Mouse (Mus musculus): ENCODE results near the gene Gm42791.

The Gm42791 gene

GRCm38 (mm10) chr5:148976876-148977275 lies 18.1 kb downstream of the Gm42791 start:
- DNase-seq, result no peak

DNA sequence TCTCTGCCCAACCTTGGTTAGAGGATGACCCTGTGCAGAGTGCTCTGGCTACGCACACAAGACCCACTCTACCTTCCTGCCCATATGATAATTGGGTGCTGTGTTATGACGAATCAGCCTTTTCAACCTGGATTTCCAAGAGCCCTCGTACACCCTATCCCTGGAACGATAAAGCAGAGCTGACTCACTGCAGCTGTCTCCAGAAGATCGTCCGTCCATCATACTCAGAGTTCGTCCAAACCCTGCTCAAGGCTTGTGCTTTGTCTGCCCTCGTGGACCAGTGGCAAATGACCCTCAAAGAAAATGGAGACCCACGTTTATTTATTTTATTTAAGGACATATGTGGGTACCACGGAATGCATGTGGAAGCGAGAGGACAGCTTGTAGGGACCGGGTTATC lies 19.9 kb downstream of the Gm42791 start:
- DNase-seq, result no peak

DNA sequence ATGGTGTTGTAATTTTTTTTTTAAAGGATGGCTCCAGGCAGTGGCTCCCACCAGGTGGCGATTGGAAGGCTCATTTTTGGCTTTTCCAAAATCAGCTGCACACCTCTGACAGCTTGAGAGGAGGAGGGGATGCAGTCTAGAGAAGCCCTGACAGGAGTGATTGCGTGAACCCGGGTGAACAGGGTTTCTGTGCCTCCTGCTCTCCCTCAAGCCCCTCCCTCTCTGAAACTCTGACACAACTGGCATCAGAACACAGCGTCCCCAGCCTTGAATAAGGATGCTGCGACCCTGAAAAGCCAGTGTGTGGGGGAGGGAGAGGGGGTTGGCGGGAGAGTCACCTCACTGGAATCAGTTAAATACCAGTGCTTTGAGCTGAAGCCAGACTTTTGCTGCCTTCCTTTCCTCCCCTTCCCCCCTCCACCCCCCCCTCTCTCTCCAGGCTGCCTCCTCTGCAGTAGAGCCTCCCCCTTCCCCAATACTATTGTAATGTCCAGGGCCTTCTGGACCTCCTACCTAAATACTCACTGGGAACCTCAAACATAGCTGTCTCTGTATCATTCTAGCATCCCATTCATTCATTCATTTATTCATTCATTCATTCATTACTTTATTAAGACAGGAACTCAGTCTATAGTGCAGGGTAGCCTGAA lies 21.8 kb downstream of the Gm42791 start:
- DNase-seq, result no peak

- DNase-seq, result peak in 1 of 2 experiments; percentile 49
Observed at GRCm38 (mm10) chr5:148972167-148972566, 22.8 kb downstream of the Gm42791 start.

- peak; percentile 65 to 72 for DNase-seq
Observed at GRCm38 (mm10) chr5:148969648-148970047, 25.3 kb downstream of the Gm42791 start.

GRCm38 (mm10) chr5:148968958-148969576 lies 25.9 kb downstream of the Gm42791 start:
- peak in 1 of 2 experiments; percentile 65 for DNase-seq

- DNase-seq, result no peak
Observed at GRCm38 (mm10) chr5:148968179-148968578, 26.8 kb downstream of the Gm42791 start.

GRCm38 (mm10) chr5:148966395-148966794 lies 28.6 kb downstream of the Gm42791 start:
- DNase-seq, result no peak

GRCm38 (mm10) chr5:148965691-148966333 lies 29.1 kb downstream of the Gm42791 start:
- no peak for DNase-seq

DNA sequence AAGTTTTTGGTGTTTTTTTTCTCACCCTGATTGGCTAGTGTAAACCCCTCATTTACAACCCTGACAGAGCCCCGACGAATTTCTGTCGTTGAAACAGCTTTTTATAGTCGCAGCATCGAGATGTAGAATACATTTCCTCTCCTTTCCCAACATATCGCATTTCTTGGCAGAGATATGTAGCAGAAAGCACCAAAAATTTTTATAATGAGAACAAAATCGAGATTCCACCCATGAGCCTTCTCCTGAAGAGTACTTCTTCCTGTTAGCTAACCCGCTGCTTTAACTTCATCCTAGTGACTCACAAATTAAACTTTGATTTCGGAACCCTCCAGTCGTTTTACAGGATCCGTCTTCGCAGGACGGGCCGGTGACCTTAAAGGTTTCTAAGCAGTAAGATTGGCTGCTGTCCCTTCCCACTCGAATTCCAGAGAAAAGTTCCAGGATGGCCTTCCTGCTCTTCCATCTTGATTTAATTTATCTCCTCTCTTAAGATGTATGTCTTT lies 29.8 kb downstream of the Gm42791 start:
- no peak for DNase-seq

- DNase-seq, result no peak
Observed at GRCm38 (mm10) chr5:148964251-148964650, 30.7 kb downstream of the Gm42791 start.

GRCm38 (mm10) chr5:148960211-148960610 lies 34.7 kb downstream of the Gm42791 start:
- DNase-seq, result peak; percentile 40 to 71

GRCm38 (mm10) chr5:148959068-148959990 lies 35.6 kb downstream of the Gm42791 start:
- DNase-seq, result peak; percentile 93 to 95

GRCm38 (mm10) chr5:148958355-148958754 lies 36.6 kb downstream of the Gm42791 start:
- DNase-seq, result peak; percentile 51 to 70

- no peak for DNase-seq
Observed at GRCm38 (mm10) chr5:148956898-148957535, 37.9 kb downstream of the Gm42791 start.

DNA sequence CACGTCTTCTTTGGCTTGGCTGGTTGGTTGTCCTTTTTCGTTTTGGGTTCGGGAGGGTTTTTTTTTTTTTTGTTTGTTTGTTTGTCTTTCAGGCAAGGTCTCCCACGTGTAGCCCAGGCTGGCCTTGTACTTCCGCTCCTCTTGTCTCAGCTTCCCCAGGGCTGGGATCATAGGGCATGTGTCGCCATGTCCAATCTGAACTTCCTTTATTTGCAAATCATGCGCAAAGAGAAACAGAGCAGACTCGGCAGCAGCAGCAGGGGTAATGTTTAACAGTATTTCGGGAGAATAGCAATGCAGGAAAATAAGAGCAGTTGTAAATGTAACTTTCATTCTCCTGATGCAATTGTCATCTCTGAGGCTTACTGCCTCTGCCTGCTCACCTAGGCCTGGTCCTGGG lies 38.9 kb downstream of the Gm42791 start:
- peak; percentile 45 to 49 for DNase-seq

GRCm38 (mm10) chr5:148955575-148955974 lies 39.4 kb downstream of the Gm42791 start:
- DNase-seq, result no peak

- no peak for DNase-seq
Observed at GRCm38 (mm10) chr5:148954314-148955060, 40.5 kb downstream of the Gm42791 start.

GRCm38 (mm10) chr5:148953098-148953497 lies 41.8 kb downstream of the Gm42791 start:
- peak; percentile 79 for DNase-seq

DNA sequence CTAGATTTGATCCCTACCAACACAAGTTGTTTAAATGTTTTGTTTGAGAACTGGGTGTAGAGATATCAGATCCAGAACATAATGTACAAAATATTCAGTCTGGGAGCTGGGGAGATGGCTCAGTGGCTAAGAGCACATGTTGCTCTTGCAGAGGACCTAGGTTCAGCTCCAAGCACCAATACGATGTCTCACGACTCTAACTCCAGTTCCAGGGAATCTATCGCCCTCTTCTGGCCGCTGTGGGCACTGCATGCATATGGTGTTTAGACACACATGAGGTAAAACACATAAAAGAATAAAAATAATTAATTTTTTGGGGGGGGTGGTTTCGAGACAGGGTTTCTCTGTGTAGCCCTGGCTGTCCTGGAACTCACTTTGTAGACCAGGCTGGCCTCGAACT lies 42.5 kb downstream of the Gm42791 start:
- peak in 1 of 2 experiments; percentile 55 for DNase-seq

GRCm38 (mm10) chr5:148951360-148951759 lies 43.6 kb downstream of the Gm42791 start:
- DNase-seq, result no peak

Measured in kidney, adult 8-10 months (tissue).